Mouse (Mus musculus): ENCODE measurements at regions not wholly inside any gene's neighbourhood (a gene's known extent, or its start where the extent isn't known, plus 50 kb on each side); places are given as distances from the start of the nearest gene placed in this dataset.
A peak's percentile ranks its signal among the peaks of the same experiment; 100 is the strongest.

GRCm38 (mm10) chr2:114828192-114828591 lies 173.4 kb upstream of the Dph6 start:
- no peak for DNase-seq (ENCODE audit: low spot score in 2 of 2)

- no peak for DNase-seq (ENCODE audit: low spot score in 2 of 2)
Measured at GRCm38 (mm10) chr2:114835694-114836093, 180.9 kb upstream of the Dph6 start.

GRCm38 (mm10) chr2:114843696-114844388 lies 189.1 kb upstream of the Dph6 start:
- no peak for DNase-seq (ENCODE audit: low spot score in 2 of 2)

- DNase-seq (ENCODE audit: low spot score in 2 of 2), result no peak
Measured at GRCm38 (mm10) chr2:114844389-114844771, 189.6 kb upstream of the Dph6 start.

GRCm38 (mm10) chr2:114848439-114848838 lies 193.7 kb upstream of the Dph6 start:
- no peak for DNase-seq (ENCODE audit: low spot score in 2 of 2)

- DNase-seq (ENCODE audit: low spot score in 2 of 2), result no peak
Measured at GRCm38 (mm10) chr2:114848914-114849313, 194.2 kb upstream of the Dph6 start.

- DNase-seq (ENCODE audit: low spot score in 2 of 2), result peak; percentile 50 to 82
Measured at GRCm38 (mm10) chr2:114853715-114854530, 199.2 kb upstream of the Dph6 start.

- DNase-seq (ENCODE audit: low spot score in 2 of 2), result no peak
Measured at GRCm38 (mm10) chr2:114872272-114872671, 217.5 kb upstream of the Dph6 start.

- DNase-seq (ENCODE audit: low spot score in 2 of 2), result no peak
Measured at GRCm38 (mm10) chr2:114873090-114873489, 218.3 kb upstream of the Dph6 start.

GRCm38 (mm10) chr2:114879084-114879483 lies 224.3 kb upstream of the Dph6 start:
- DNase-seq (ENCODE audit: low spot score in 2 of 2), result peak in 1 of 2 experiments; percentile 9

GRCm38 (mm10) chr2:114879784-114880183 lies 225.0 kb upstream of the Dph6 start:
- no peak for DNase-seq (ENCODE audit: low spot score in 2 of 2)

GRCm38 (mm10) chr2:114885734-114886260 lies 231.0 kb upstream of the Dph6 start:
- DNase-seq (ENCODE audit: low spot score in 2 of 2), result no peak

GRCm38 (mm10) chr2:114898812-114899211 lies 244.0 kb upstream of the Dph6 start:
- no peak for DNase-seq (ENCODE audit: low spot score in 2 of 2)

- no peak for DNase-seq (ENCODE audit: low spot score in 2 of 2)
Measured at GRCm38 (mm10) chr2:114911845-114912500, 257.2 kb upstream of the Dph6 start.

- DNase-seq (ENCODE audit: low spot score in 2 of 2), result no peak
Measured at GRCm38 (mm10) chr2:114915025-114915690, 260.4 kb upstream of the Dph6 start.

- DNase-seq (ENCODE audit: low spot score in 2 of 2), result no peak
Measured at GRCm38 (mm10) chr2:114918420-114919332, 263.9 kb upstream of the Dph6 start.

- DNase-seq (ENCODE audit: low spot score in 2 of 2), result no peak
Measured at GRCm38 (mm10) chr2:114923911-114924310, 269.1 kb upstream of the Dph6 start.

GRCm38 (mm10) chr2:114935436-114935835 lies 280.7 kb upstream of the Dph6 start:
- no peak for DNase-seq (ENCODE audit: low spot score in 2 of 2)

- peak; percentile 7 to 17 for DNase-seq (ENCODE audit: low spot score in 2 of 2)
Measured at GRCm38 (mm10) chr2:114938416-114939147, 283.8 kb upstream of the Dph6 start.

- no peak for DNase-seq (ENCODE audit: low spot score in 2 of 2)
Measured at GRCm38 (mm10) chr2:114966111-114966510, 311.3 kb upstream of the Dph6 start.
